9 mouse cellular contexts compared by ENCODE assay signal in the genomic region with DNA sequence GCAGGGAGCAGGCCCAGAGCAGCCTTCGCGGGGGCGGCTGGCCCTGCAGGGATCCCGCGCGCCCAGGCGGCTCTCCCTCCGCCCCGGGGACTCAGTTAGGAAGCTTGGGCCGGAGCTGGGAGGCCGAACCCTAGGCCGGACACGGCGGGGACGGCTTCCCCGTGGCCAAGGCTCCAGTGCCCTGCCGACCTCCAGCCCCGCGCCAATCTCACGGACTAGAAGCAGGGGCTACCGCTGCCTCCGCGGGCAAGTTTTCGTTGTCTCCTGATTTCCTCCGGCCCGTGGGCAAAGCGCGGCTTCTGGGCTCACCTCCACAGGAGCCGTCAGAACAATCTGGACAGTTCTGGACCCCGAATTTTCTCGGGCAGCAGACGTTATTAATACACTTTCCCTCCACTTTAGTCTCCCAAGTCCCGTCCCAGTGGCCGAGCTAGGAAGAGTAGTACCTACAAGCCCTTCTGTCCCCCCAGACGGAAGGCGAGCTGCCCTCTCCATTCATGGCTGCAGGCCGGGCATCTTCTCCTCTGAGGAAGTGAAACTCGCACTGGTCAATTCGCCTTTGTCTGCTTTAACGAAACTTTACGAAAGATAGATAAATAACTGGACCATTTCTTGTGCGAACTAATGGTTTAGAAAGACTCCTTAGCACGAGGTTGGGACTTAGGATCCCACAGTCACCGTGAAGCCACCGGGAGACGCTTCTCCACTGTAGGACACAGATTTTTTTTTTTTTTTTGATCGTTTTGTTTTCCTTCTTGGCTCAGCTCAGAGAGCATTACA. TPM values are rescaled to one million over a fixed set of nuclear protein-coding genes. Genes with fewer than 3 reads are reported as not detected.
A peak's percentile ranks its signal among the peaks of the same experiment; 100 is the strongest.
DNase-seq lines count a peak whose midpoint lies in the region; ATAC-seq lines count a peak whose summit lies in the region.
"Had no signal": no experiment of that assay in that cellular context is flagged by ENCODE, and none has a peak within 500 bp of the region (broad histone marks: within the 10 kb centered on the region; RNA-seq: fewer than 3 reads in every experiment).

No protein-coding gene starts in this region.

- H3K27me3 ChIP-seq in embryonic facial prominence, embryonic 15.5 days = peaks cover 76% of the 10 kb centered on the region
- peaks cover 89% of the 10 kb centered on the region for H3K27me3 ChIP-seq in hindbrain, embryonic 13.5 days
- H3K27me3 ChIP-seq in limb, embryonic 13.5 days = peaks cover 86% of the 10 kb centered on the region
- peaks cover 81% of the 10 kb centered on the region for H3K27me3 ChIP-seq in neural tube, embryonic 12.5 days (replicated peaks)
- H3K27me3 ChIP-seq: CH12.LX had no signal

- WGBS in embryonic facial prominence, embryonic 15.5 days = 5% methylated on average over 45 of the region's 47 CpGs
- WGBS in hindbrain, embryonic 13.5 days = under 1% methylated on average over 47 of the region's 47 CpGs
- WGBS in limb, embryonic 13.5 days = 2% methylated on average over 46 of the region's 47 CpGs
- WGBS in neural tube, embryonic 12.5 days = under 1% methylated on average over 47 of the region's 47 CpGs

- H3K36me3 ChIP-seq in embryonic facial prominence, embryonic 15.5 days = no peaks in the 10 kb centered on the region
- H3K36me3 ChIP-seq in hindbrain, embryonic 13.5 days = no peaks in the 10 kb centered on the region
- no peaks in the 10 kb centered on the region for H3K36me3 ChIP-seq in limb, embryonic 13.5 days
- H3K36me3 ChIP-seq in neural tube, embryonic 12.5 days = no peaks in the 10 kb centered on the region

- H3K27ac ChIP-seq in embryonic facial prominence, embryonic 15.5 days (replicated peaks) = no peak overlapping the region
- H3K27ac ChIP-seq in hindbrain, embryonic 13.5 days = no peak overlapping the region
- H3K27ac ChIP-seq in limb, embryonic 13.5 days = no peak overlapping the region
- no peak overlapping the region for H3K27ac ChIP-seq in neural tube, embryonic 12.5 days

- H3K4me2 ChIP-seq in embryonic facial prominence, embryonic 15.5 days (replicated peaks) = peak overlapping the region; percentile 42
- peak overlapping the region; percentile 23; the same call in 1 of the 2 replicates for H3K4me2 ChIP-seq in hindbrain, embryonic 13.5 days
- H3K4me2 ChIP-seq in limb, embryonic 13.5 days (replicated peaks) = peak overlapping the region; percentile 34
- peak overlapping the region; percentile 25 for H3K4me2 ChIP-seq in neural tube, embryonic 12.5 days (replicated peaks)

- peaks cover 25% of the 10 kb centered on the region for H3K4me1 ChIP-seq in embryonic facial prominence, embryonic 15.5 days
- H3K4me1 ChIP-seq in hindbrain, embryonic 13.5 days (replicated peaks) = peaks cover 17% of the 10 kb centered on the region
- peaks cover 24% of the 10 kb centered on the region for H3K4me1 ChIP-seq in limb, embryonic 13.5 days
- H3K4me1 ChIP-seq in neural tube, embryonic 12.5 days = peaks cover 16% of the 10 kb centered on the region

- no peak overlapping the region for H3K9ac ChIP-seq in embryonic facial prominence, embryonic 15.5 days
- no peak overlapping the region for H3K9ac ChIP-seq in hindbrain, embryonic 13.5 days
- no peak overlapping the region for H3K9ac ChIP-seq in limb, embryonic 13.5 days
- H3K9ac ChIP-seq in neural tube, embryonic 12.5 days = no peak overlapping the region

- peak overlapping the region; percentile 26 for H3K4me3 ChIP-seq in embryonic facial prominence, embryonic 15.5 days (replicated peaks)
- peak overlapping the region; percentile 12; the same call in 1 of the 2 replicates for H3K4me3 ChIP-seq in hindbrain, embryonic 13.5 days
- H3K4me3 ChIP-seq in limb, embryonic 13.5 days = peak overlapping the region; percentile 21
- no peak overlapping the region for H3K4me3 ChIP-seq in neural tube, embryonic 12.5 days

- no peak for ATAC-seq in embryonic facial prominence, embryonic 15.5 days (ENCODE audit: insufficient number of reproducible peaks, low FRiP score, low TSS enrichment, low read depth)
- ATAC-seq in hindbrain, embryonic 13.5 days (ENCODE audit: low FRiP score) = no peak
- ATAC-seq in limb, embryonic 13.5 days (ENCODE audit: low FRiP score, low read depth) = no peak
- ATAC-seq in neural tube, embryonic 12.5 days (ENCODE audit: low FRiP score, low read depth) = no peak

- no peaks in the 10 kb centered on the region for H3K9me3 ChIP-seq in embryonic facial prominence, embryonic 15.5 days (replicated peaks)
- H3K9me3 ChIP-seq in hindbrain, embryonic 13.5 days = no peaks in the 10 kb centered on the region
- no peaks in the 10 kb centered on the region for H3K9me3 ChIP-seq in limb, embryonic 13.5 days
- no peaks in the 10 kb centered on the region for H3K9me3 ChIP-seq in neural tube, embryonic 12.5 days

- DNase-seq in gastrocnemius, postnatal 10 days = peak; percentile 41
- DNase-seq in gastrocnemius, adult 8-10 months (ENCODE audit: low spot score in 2 of 2) = no peak
- DNase-seq in R1 (ENCODE audit: low read depth, low spot score) = peak; percentile 49
- no peak for DNase-seq in spleen, postnatal 14 days (ENCODE audit: low spot score in 2 of 2)

RNA-seq across cellular contexts. Expression of a gene that starts 8.9 kb away (rescaled TPM):
- not detected for total RNA-seq in gastrocnemius, postnatal 10 days (2021)
- total RNA-seq in gastrocnemius, adult 8-10 months (2022) = not detected
- 9.3 and 12.7 TPM in 2 replicates for polyA plus RNA-seq in embryonic facial prominence, embryonic 15.5 days (2015; fragmentation: Nextera tagmentation; extraction: Ambion mirVana)
- 1.6 and 2.1 TPM in 2 replicates for polyA plus RNA-seq in hindbrain, embryonic 13.5 days (2015; fragmentation: Nextera tagmentation; extraction: Ambion mirVana)
- 1.5 and 1.6 TPM in 2 replicates for polyA plus RNA-seq in limb, embryonic 13.5 days (2015; fragmentation: Nextera tagmentation; extraction: Ambion mirVana)
- polyA plus RNA-seq in neural tube, embryonic 12.5 days (2016; fragmentation: Nextera tagmentation; extraction: Ambion mirVana) = not detected in 2 replicates
- total RNA-seq: CH12.LX had no signal

Comparison
In these comparisons a context has a peak if more than half of its experiments do, and no peak if none do; other contexts are left out.
1. DNase-seq: peak in gastrocnemius, postnatal 10 days (single experiment) and R1 (single experiment); none in gastrocnemius, adult 8-10 months (0 of 2) and spleen, postnatal 14 days (0 of 2).
2. Peak in every context shown above with its lines, with median percentiles within 50 percentile points of each other: H3K4me2 ChIP-seq.